Mouse (Mus musculus): ENCODE results near the gene Pgm1.
A peak's percentile ranks its signal among the peaks of the same experiment; 100 is the strongest.

Gene Pgm1

GRCm38 (mm10) chr4:99957186-99957585, 28.0 kb downstream of the Pgm1 start:
- DNase-seq (ENCODE audit: low spot score): no peak

- no peak for DNase-seq (ENCODE audit: low spot score)
Observed at GRCm38 (mm10) chr4:99958084-99958815, 29.0 kb downstream of the Pgm1 start.

- DNase-seq (ENCODE audit: low spot score): no peak
Observed at GRCm38 (mm10) chr4:99959308-99959707, 30.1 kb downstream of the Pgm1 start.

GRCm38 (mm10) chr4:99966555-99966954, 37.3 kb downstream of the Pgm1 start:
- no peak for DNase-seq (ENCODE audit: low spot score)

- no peak for DNase-seq (ENCODE audit: low spot score)
Observed at GRCm38 (mm10) chr4:99969328-99969727, 40.1 kb downstream of the Pgm1 start.

- no peak for DNase-seq (ENCODE audit: low spot score)
Observed at GRCm38 (mm10) chr4:99970097-99970496, 40.9 kb downstream of the Pgm1 start.

- DNase-seq (ENCODE audit: low spot score): no peak
Observed at GRCm38 (mm10) chr4:99972886-99973285, 43.7 kb downstream of the Pgm1 start.

- no peak for DNase-seq (ENCODE audit: low spot score)
Observed at GRCm38 (mm10) chr4:99973931-99974330, 44.7 kb downstream of the Pgm1 start.

- no peak for DNase-seq (ENCODE audit: low spot score)
Observed at GRCm38 (mm10) chr4:99974375-99974774, 45.2 kb downstream of the Pgm1 start.

GRCm38 (mm10) chr4:99979326-99979725, 50.1 kb downstream of the Pgm1 start:
- no peak for DNase-seq (ENCODE audit: low spot score)

GRCm38 (mm10) chr4:99981216-99981615, 52.0 kb downstream of the Pgm1 start:
- DNase-seq (ENCODE audit: low spot score): no peak

- DNase-seq (ENCODE audit: low spot score): no peak
Observed at GRCm38 (mm10) chr4:99983652-99984368, 54.6 kb downstream of the Pgm1 start.

GRCm38 (mm10) chr4:99984369-99984752, 55.1 kb downstream of the Pgm1 start:
- DNase-seq (ENCODE audit: low spot score): no peak

- DNase-seq (ENCODE audit: low spot score): no peak
Observed at GRCm38 (mm10) chr4:99985086-99985485, 55.9 kb downstream of the Pgm1 start.

GRCm38 (mm10) chr4:99985631-99986030, 56.4 kb downstream of the Pgm1 start:
- DNase-seq (ENCODE audit: low spot score): no peak

GRCm38 (mm10) chr4:99986609-99987008, 57.4 kb downstream of the Pgm1 start:
- no peak for DNase-seq (ENCODE audit: low spot score)

GRCm38 (mm10) chr4:99988771-99989170, 59.6 kb downstream of the Pgm1 start:
- no peak for DNase-seq (ENCODE audit: low spot score)

- no peak for DNase-seq (ENCODE audit: low spot score)
Observed at GRCm38 (mm10) chr4:100000971-100001370, 71.8 kb downstream of the Pgm1 start.

- no peak for DNase-seq (ENCODE audit: low spot score)
Observed at GRCm38 (mm10) chr4:100001806-100002205, 72.6 kb downstream of the Pgm1 start.

- no peak for DNase-seq (ENCODE audit: low spot score)
Observed at GRCm38 (mm10) chr4:100007721-100008120, 78.5 kb downstream of the Pgm1 start.

- DNase-seq (ENCODE audit: low spot score): peak; percentile 69
Observed at GRCm38 (mm10) chr4:100008371-100009090, 79.3 kb downstream of the Pgm1 start.

GRCm38 (mm10) chr4:100009211-100009678, 80.0 kb downstream of the Pgm1 start:
- DNase-seq (ENCODE audit: low spot score): no peak

- no peak for DNase-seq (ENCODE audit: low spot score)
Observed at GRCm38 (mm10) chr4:100010916-100011315, 81.7 kb downstream of the Pgm1 start.
